Mouse (Mus musculus) lung, postnatal 25 days (tissue): ENCODE measurements around the gene Sh3gl3.

ENCODE experiments used
- DNase-seq: peaks from one replicate; pipeline ENCODE4 v3.0.0; 2022; ENCODE audit warnings: low spot score

Sh3gl3 gene

DNA sequence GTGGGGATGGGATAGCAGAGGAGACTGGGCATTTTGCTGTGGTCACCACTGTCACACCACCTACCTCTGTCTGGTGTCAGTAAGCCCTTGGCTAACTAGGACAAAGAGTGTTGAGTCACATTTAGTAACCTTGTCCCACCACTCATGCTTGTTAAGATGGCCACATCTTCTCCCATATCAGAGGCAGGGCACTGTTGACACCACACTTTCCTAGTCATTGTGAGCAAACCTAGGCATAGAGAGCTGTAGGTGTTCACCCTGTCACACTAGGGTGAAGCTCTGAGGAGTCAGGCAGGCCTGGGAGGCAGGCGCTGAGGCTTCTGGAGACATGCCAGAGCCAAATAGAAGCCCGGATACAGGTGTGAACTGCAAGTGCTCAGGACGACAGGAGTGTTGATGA lies at the start of gene Sh3gl3:
TSS of gene Sh3gl3 (plus strand) at position 301 of the 400 bp plus-strand sequence.
- DNase-seq = no peak

DNA sequence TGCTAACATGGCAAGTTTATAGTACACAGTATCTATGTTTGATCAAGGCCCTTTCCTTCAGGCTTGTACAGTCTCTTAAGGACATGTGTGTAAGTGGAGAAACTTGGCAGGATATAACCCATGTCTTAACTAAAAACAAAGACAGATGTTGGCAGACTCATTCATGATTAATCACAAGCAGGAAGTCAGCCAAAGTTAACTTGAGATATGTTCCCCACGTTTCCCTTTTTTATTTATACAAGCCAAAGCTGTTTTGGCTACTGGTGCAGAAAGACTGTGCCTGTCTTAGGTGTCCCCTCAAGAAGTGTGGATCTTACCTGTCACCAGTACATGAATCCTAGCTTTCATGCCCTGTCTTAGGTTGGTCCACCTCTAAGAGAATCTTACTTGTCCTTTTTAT lies 35.4 kb upstream of the Sh3gl3 start:
- no peak for DNase-seq

GRCm38 (mm10) chr7:82147151-82147550 lies 26.5 kb upstream of the Sh3gl3 start:
- DNase-seq = no peak

DNA sequence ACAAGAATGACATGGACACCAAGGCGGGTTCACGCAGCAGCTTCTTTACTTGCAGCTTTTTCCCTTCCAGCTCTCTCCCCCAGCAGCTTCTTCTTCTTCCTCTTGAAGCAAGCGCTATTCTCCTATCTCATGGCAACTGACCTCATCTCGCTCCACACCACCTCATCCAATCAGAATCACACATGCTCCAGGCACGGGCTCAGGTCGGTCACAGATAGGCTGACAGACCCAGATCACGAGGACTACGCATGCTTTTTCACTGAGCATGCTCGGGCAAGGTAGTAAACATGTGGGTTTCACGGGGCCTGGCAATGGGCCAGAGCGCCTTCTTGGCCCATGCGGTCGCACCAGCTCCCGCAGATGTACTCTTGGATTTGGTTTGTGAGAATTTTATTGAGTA lies 9.0 kb upstream of the Sh3gl3 start:
- no peak for DNase-seq

DNA sequence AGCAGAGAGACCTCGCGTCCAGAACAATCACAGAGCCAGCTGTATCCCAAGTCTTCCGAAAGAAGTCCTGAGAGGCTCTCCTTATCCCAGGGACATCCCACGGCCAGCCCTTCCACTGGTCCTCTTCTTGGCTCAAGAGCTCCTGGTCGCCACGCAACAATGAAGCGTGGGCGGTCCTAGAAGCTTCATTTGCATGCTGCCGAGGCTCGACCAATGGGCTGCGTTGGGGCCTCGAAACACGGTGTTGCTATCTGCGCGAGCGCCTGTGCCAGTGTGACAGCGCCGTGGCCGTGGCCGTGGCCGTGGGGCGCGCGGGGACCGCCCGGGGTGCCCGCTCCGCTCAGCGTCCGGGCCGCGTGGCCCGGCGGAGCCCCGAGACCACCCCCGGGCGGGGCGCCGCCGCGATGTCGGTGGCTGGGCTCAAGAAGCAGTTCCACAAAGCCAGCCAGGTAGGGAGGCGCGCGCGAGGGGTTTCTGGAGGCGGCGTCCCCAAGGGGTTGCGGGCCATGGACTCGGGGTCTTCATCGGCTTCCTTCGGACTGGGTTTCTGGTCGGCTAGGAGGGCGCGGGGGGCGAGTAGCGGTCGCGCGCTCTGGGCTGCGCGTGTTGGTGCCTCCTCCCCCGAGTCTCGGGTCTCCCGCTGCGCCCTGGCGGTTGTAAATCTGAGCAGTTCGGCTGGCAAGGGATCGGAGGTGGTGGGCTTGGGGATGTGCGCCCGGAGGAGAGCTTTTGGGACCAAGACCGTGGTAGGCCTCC lies 1.1 kb downstream of the Sh3gl3 start:
- DNase-seq = peak; percentile 72

GRCm38 (mm10) chr7:82175327-82175721 lies 1.7 kb downstream of the Sh3gl3 start:
- no peak for DNase-seq

DNA sequence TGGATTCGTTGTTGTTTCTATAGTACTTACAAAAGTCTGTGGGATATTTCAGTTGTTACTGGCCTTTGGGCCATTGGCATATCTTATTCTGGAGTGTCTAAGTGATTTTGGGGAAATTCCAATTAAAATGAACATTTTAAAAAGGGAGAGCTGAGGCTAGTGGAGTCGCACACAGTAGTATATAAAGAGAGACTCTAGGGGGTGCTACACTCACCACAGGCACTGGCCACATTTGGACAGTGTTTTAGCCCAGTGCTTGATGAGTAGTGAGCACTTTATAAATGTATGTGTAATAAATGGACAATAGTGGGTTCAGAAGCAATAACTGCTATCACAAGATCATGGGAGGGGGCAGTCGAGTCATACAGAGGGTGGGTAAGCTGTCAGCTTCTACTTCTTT lies 2.6 kb downstream of the Sh3gl3 start:
- no peak for DNase-seq

DNA sequence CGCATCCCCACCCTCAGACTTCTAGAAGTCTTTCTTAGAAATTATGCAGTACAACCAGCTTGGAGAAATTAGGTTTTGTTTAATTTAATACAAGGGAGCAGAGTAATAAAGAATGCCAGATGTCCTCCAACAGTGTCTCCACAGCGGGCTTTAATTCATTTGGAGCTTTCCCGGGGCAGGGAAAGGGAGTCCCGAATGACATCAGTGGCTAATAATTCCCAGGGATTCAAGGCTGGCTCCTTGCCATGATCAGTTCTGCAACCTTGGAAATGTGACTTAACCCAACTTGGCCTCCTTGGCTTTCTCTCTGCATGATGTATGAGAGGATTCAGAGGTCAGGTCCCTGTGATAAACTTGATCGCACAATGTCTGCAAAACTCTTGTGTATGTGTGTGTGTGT lies 3.7 kb downstream of the Sh3gl3 start:
- no peak for DNase-seq

DNA sequence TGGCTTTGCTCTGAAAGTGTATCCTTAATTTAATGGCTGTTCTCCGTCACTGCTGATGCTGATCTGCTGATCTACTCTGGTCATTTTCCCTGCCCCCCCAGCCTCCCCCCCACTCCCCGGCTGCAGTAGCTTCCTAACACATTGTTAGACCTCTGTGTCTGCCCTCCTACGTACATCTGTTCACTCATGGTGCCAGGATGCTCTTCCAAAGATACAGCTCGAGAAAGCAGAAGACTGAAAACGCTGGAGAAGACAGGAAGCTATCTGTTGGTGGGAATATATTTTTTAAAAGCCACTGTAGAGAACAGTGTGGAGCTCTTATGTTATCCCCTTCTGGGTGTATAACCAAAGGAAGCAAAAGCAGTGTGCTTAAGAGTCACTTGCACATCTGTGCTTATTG lies 7.3 kb downstream of the Sh3gl3 start:
- no peak for DNase-seq

DNA sequence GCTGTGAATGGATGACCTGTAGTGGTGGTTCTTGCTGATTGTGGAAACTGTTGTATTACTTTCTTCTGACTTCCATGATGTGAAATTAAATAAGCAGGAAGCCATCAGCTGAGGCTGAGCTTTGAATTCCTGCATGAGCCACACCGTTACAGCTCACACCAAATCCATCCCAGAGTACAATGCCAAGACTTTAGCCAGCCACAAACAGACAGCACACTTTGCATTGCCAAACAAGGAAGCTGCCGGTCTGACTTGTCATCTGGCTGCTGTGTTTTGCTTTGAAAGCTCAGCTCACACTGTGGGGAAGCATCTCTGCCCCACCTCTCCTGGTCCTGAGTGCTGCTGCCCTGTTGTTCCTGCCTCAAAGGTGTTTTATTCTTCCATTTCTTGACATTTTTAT lies 9.1 kb downstream of the Sh3gl3 start:
- no peak for DNase-seq

DNA sequence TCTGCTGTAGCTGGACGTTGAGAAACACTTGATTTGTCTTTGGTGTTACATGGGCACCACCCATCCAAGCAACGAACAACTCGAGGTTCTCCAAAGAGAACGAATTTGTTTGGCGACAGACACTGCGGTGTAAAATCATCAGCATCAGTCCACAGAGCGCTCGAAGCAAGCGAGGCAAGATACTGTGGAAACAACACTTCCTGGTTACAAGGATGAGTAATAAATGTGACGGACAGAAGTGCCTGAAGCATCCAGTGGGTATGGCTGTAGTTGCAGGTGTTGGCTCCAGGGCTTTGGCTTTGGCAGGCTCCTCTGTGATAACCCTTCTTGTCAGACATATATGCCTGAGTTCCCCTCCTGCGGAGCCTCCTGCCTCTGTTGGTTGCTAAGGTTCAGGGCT lies 18.0 kb downstream of the Sh3gl3 start:
- DNase-seq = no peak

DNA sequence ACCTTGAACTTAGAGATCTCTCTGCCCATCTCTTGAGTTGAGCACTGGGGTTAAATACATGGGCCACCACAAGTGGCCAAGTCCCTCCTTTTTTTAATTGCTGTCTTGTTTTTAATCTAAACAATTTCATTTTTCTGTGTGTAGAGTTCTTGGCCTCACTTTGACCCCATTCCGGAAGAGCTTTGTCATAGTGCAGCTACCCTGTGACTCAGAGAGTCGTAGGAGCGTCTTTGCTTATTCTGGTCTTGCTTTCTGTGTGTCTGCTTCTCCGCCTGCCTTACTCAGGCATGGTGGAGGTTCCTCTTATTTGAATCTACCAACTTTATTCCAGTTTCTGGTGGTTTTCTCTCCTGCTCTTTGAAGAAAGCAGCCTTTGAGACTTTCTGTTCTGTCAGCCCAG lies 18.9 kb downstream of the Sh3gl3 start:
- DNase-seq = no peak

DNA sequence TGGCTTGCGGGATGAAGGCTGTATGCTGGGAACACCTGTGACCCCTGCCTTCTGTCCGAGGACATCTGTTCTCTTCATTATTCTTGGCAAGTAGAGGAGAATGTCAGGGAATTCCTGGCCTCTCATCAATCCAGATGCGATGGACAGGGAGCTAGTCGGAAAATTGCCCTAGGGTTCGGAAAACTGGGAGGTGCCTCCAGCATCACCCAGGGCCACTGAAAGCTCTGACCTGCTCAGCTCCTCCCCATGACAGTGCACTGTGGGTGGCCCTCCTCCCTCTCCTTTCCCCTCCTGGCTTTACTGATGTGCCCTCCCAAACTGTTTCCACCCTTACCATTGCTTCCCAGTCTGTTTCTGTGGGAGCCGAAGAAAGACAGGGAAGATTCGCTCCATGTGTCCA lies 29.5 kb downstream of the Sh3gl3 start:
- DNase-seq = no peak

DNA sequence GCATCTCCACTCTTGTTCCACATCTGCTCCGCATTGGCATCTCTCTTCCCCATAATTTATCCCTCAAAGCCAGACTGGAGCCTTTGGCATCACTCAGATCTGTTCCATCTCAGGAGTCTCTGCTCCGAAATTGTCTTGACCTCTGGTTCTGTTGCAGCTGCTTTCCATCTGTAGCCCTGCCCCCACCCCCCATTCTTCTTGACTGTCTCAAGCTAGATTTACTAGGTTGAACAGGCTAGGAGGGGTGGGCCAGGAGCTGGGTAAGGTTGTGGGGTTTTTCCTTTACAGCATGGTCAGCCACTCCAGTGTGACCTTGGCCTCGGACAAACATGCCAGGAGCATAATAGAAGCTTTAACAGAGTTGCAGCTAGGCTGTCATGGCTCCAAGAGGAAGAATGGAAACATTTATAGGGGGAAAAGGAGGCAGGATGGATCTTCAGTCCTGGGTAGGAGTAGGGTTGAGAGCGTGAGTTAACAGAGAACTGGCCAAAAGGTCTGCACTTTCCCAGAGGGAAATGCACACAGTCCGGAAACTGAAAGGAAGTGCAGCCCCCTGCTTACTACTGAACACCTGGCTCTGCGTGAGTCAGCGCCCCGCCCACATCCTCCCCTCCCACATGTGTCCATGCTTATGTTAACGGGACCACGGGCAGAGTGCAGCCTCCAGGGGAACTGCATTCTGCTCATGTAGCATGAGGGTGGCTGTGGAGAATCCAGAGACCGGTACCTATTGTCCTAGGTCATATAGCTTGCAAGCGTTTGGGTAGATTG lies 30.6 kb downstream of the Sh3gl3 start:
- DNase-seq = no peak

DNA sequence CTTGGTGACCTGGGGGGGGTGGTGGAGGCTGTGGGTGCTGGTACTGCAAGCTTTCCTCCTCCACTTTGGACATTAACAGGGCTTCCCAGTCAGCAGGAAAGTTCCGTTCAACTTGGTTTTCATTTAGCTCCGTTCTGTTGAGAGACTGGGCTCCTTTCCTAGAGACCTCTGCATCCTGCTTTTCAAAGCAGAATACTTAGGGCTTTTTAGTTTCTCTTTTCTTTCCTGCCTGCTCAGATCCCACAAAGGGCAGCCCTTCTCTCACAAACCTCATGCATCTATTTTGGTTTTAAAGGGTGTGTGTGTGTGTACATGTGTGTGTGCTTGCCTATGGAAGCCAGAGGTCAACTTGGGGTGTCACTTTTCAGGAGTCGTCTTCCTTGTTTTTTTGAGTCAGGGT lies 31.3 kb downstream of the Sh3gl3 start:
- no peak for DNase-seq

- no peak for DNase-seq
These were observed 33.1 kb downstream of the Sh3gl3 start for GRCm38 (mm10) chr7:82206787-82207186.

GRCm38 (mm10) chr7:82221380-82221933 lies 47.8 kb downstream of the Sh3gl3 start:
- DNase-seq = no peak

DNA sequence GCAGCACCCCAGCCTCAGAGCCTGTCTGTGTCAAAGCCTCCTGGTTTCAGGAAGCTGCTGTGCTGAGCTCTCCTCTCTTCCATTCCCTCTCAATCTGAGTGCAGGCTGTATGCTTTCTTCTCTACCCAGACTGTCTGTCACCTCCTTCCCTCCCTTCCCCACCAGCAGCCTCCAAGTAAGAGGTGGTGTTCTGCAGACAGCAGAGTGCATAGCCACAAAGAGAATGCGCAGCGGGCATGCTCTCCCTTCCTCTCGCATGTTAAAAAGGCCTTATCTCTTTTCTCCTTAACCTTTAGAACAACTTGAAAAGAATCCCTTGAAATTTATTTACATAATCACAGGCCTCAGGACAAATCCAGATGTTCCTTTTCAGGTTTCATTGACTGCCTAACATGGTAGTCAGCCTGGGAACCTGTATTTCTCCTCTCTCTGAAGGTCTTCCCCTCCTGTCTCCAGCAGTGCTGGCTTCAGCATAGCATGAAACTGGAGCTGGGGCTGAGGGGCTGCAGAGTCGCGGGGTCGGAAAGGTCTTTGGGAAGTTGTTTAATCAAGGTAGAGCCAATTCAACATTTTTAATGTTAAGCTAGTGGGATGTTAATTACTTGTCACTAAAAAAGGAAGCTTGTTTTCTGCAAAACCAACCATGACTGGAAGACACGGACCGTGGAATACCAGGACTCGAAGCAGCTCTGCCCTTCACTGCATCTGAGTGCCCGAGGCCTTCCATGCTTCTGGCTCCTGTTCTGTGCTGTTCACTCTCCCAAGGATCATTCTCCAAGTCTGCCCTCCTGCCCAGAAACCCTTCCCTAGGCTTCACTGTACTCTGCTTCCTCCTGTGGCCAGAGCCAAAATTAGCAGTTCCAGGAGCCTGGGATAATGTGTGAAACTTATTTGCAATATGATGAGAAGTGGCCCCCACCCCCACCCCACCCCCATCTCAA lies 50.5 kb downstream of the Sh3gl3 start:
- no peak for DNase-seq

DNA sequence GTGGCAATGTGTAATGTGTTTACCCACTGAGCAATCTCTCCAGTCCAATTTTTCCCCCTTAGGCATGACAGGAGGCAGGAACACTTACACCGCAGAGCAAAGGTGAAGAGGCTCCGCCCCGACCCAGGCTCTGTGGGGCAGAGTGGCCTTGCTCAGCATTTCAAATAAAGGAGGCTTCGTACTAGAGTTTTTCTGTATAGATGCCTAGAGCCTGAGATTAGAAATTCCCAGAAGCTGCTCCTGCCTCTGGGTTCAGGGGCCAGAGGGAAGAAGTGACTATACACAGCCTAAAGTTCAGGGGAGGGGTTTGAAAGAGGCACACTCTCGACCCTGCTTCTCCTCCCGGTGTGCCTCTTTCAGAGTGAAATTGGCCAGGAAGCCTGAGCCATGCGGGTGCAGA lies 59.6 kb downstream of the Sh3gl3 start:
- DNase-seq = no peak

DNA sequence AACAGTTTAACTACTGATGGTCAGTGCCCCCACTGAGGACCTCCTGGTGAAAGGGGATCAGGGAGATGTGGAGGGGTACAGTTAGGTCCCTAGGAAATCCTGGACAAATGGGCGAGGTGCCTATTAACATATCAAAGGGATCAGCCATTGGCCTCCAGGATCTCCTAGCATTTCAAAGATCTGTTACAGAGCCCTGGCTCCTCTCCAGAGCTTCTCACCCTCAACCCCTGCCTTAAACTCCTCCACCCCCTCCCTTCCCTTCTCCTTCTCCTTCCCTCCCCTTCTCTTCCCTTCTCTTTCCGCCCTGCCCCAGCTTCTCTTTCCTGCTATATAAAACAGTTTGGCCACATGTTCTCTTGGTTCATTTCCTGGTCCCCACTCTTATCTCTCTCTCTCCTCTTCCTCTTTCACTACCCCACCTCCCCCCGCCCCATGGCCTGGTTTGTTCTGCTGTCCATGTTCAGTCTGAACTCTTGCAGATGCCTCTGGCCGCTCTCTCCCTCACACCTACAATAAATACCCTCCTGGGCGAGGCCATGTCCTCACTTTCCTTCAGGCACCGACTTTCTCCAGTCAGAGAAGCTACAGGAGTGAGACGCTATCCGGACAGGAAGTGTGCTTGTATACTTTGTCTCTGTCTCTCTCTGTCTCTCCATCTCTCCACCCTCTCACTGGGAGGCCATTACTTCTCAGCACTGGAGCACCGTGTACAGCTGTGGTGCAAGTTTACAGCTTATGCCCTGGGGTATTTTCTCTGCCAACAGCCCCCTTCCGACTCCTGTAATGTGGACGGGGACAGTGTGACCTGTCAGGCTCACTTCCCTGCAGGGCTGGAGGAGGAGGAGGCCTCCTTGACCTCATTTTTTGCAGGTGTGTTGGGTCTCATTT lies 60.6 kb downstream of the Sh3gl3 start:
- DNase-seq = no peak

DNA sequence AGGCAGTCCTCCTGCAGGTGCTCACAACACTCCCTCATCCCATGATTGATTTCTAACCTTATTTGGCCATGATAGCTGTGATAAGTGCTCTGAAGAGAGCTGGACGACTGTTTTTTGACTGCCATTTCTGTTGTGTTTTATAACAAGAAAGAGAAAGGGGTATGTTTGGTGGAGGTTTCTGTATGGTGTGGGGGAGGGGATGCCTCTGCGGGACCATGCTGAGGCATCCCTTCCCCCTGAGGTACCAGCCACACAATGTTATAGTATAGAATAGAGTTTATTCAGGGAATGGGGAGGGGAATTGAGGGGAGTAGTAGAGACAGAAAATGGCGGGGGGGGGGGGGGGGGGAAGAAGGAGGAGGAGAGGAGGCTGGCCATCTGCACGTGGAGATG lies 61.3 kb downstream of the Sh3gl3 start:
- no peak for DNase-seq
